Mouse (Mus musculus) kidney, postnatal 0 days (tissue): ENCODE data around the gene C2. TPM values are rescaled to one million over a fixed set of nuclear protein-coding genes. Genes with fewer than 3 reads are reported as not detected.

Experiments
- ATAC-seq: fragments of 200-750 bp; cut with Nextera tagmentation; replicated peaks from 2 replicates; pipeline ENCODE4 v1.8.0; 2017; ENCODE audit warnings: low read depth, moderate number of reproducible peaks, moderate TSS enrichment, moderate library complexity; ENCODE audit not compliant: low FRiP score
- DNase-seq: peaks from one replicate; pipeline ENCODE4 v3.0.0-alpha.2; 2016; ENCODE audit warnings: low spot score
- H3K27ac ChIP-seq: fragments of 300-500 bp; sonication (generic); 2 replicates; pipeline ENCODE4 v1.5.1; 2014; ENCODE audit warnings: mild to moderate bottlenecking
- H3K27me3 ChIP-seq: fragments of 300-500 bp; sonication (generic); 2 replicates; pipeline ENCODE4 v1.6.1; 2014; ENCODE audit warnings: low read length, mixed read lengths; ENCODE audit not compliant: insufficient read depth
- H3K36me3 ChIP-seq: fragments of 300-500 bp; sonication (generic); 2 replicates; pipeline ENCODE4 v1.6.1; 2014; ENCODE audit warnings: low read length, mixed read lengths; ENCODE audit not compliant: insufficient read depth
- H3K4me1 ChIP-seq: fragments of 300-500 bp; sonication (generic); replicated peaks from 2 replicates; pipeline ENCODE4 v1.6.1; 2014; ENCODE audit warnings: antibody characterized with exemption, low read length, mixed read lengths; ENCODE audit not compliant: insufficient read depth
- H3K4me2 ChIP-seq: fragments of 300-500 bp; sonication (generic); 2 replicates; pipeline ENCODE4 v1.6.1; 2014; ENCODE audit warnings: mild to moderate bottlenecking, low read length, moderate library complexity, mixed read lengths
- H3K4me3 ChIP-seq: fragments of 300-500 bp; sonication (generic); replicated peaks from 2 replicates; pipeline ENCODE4 v1.5.1; 2014; ENCODE audit warnings: low read depth, low read length
- H3K9ac ChIP-seq: fragments of 300-500 bp; sonication (generic); 2 replicates; pipeline ENCODE4 v1.6.1; 2014; ENCODE audit warnings: low read depth, low read length
- H3K9me3 ChIP-seq: fragments of 300-500 bp; sonication (generic); replicated peaks from 2 replicates; pipeline ENCODE4 v1.6.1; 2016; ENCODE audit warnings: low read length, inconsistent platforms, mixed read lengths
- CTCF ChIP-seq: IDR thresholded peaks from 2 replicates; pipeline ENCODE4 v1.5.1; 2016; ENCODE audit warnings: antibody characterized with exemption, low read depth, mild to moderate bottlenecking, moderate library complexity
- WGBS: fragments of 180-500 bp; shearing (Covaris S2); extraction: QIAGEN DNeasy Blood & Tissue Kit; methylation state at CpG from one replicate; pipeline ENCODE4 v1.1.7; 2014; 5-methylcytosine and 5-hydroxymethylcytosine counted together
- polyA plus RNA-seq: library from polyadenylated mRNA; unstranded; fragments of >200 nt; fragmentation: Nextera tagmentation; extraction: Ambion mirVana; gene quantifications from 2 replicates; pipeline ENCODE4 v1.2.1, GENCODE M21; 2015

Gene C2
- polyA plus RNA-seq, 1 experiment from 2014 or later, result 7.4 TPM

GRCm38 (mm10) chr17:34885615-34886014, 12.4 kb downstream of the C2 start:
- H3K9me3 ChIP-seq, result no peaks in the 10 kb centered on the region
- H3K9ac ChIP-seq, result no peak overlapping the region
- DNase-seq (peak; percentile 22), ATAC-seq (no peak)
- no peak for TF ChIP-seq CTCF
- H3K27me3 ChIP-seq, result no peaks in the 10 kb centered on the region
- H3K36me3 ChIP-seq, result no peaks in the 10 kb centered on the region
- H3K4me1 ChIP-seq, result 0 out of 2 replicates have a peak, but pooled peaks cover 4% of the 10 kb centered on the region
- no peak overlapping the region for H3K27ac ChIP-seq
- no peak overlapping the region for H3K4me2 ChIP-seq
- H3K4me3 ChIP-seq, result no peak overlapping the region
- 71% methylated on average over 3 of the region's 3 CpGs for WGBS

- DNase-seq (no peak), ATAC-seq (no peak)
- no peaks in the 10 kb centered on the region for H3K27me3 ChIP-seq
- WGBS, result 89% methylated on average over 6 of the region's 6 CpGs
- no peak overlapping the region for H3K4me2 ChIP-seq
- TF ChIP-seq CTCF, result no peak
- no peak overlapping the region for H3K9ac ChIP-seq
- no peaks in the 10 kb centered on the region for H3K36me3 ChIP-seq
- H3K27ac ChIP-seq, result no peak overlapping the region
- H3K9me3 ChIP-seq, result no peaks in the 10 kb centered on the region
- no peak overlapping the region for H3K4me3 ChIP-seq
- H3K4me1 ChIP-seq, result 0 out of 2 replicates have a peak, but pooled peaks cover 4% of the 10 kb centered on the region
Measured at GRCm38 (mm10) chr17:34884704-34885103, 13.4 kb downstream of the C2 start.

GRCm38 (mm10) chr17:34883332-34883731, 14.7 kb downstream of the C2 start:
- Histone ChIP-seq H3K36me3 (no peaks in the 10 kb centered on the region), H3K27ac (no peak overlapping the region), H3K4me3 (no peak overlapping the region), H3K9me3 (no peaks in the 10 kb centered on the region), H3K4me1 (0 out of 2 replicates have a peak, but pooled peaks cover 4% of the 10 kb centered on the region), H3K9ac (no peak overlapping the region), H3K4me2 (no peak overlapping the region), H3K27me3 (no peaks in the 10 kb centered on the region)
- no peak for DNase-seq
- peak; percentile 31; the same call in 1 of the 2 replicates for TF ChIP-seq CTCF
- ATAC-seq, result no peak
- 65% methylated on average over 3 of the region's 3 CpGs for WGBS

GRCm38 (mm10) chr17:34881683-34882310, 16.3 kb downstream of the C2 start, which contains the start of gene Gm20547:
Gene Gm20547, minus strand, starts transcription at chr17:34882042.
- DNase-seq, result no peak
- H3K4me3 ChIP-seq, result no peak within 1 kb of the TSS
- no peak for ATAC-seq

GRCm38 (mm10) chr17:34881166-34881565, 16.9 kb downstream of the C2 start:
- Histone ChIP-seq H3K4me1 (0 out of 2 replicates have a peak, but pooled peaks cover 4% of the 10 kb centered on the region), H3K4me3 (no peak overlapping the region), H3K9me3 (no peaks in the 10 kb centered on the region), H3K36me3 (no peaks in the 10 kb centered on the region), H3K9ac (no peak overlapping the region), H3K4me2 (no peak overlapping the region), H3K27me3 (no peaks in the 10 kb centered on the region), H3K27ac (no peak overlapping the region)
- no peak for TF ChIP-seq CTCF
- no peak for ATAC-seq
- DNase-seq, result no peak

More at GRCm38 (mm10) chr17:34881683-34882310, 16.3 kb downstream of the C2 start, which contains the start of gene Gm20547:
- no peaks in the 10 kb centered on the region for H3K27me3 ChIP-seq
- WGBS, result 6% methylated on average over 15 of the region's 15 CpGs
- 0 out of 2 replicates have a peak, but pooled peaks cover 4% of the 10 kb centered on the region for H3K4me1 ChIP-seq
- H3K9ac ChIP-seq, result 0 out of 2 replicates have a peak within 1 kb of the TSS, but pooled peaks have one; percentile 14
- H3K4me2 ChIP-seq, result peak within 1 kb of the TSS; percentile 30
- H3K36me3 ChIP-seq, result no peaks in the 10 kb centered on the region
- H3K9me3 ChIP-seq, result no peaks in the 10 kb centered on the region
- no peak within 1 kb of the TSS for H3K27ac ChIP-seq
- no peak for TF ChIP-seq CTCF

- no peak within 1 kb of the TSS for H3K4me3 ChIP-seq
- TF ChIP-seq CTCF, result no peak
- no peak within 1 kb of the TSS for H3K9ac ChIP-seq
- H3K36me3 ChIP-seq, result no peaks in the 10 kb centered on the region
- WGBS, result 55% methylated on average over 11 of the region's 11 CpGs
- H3K27me3 ChIP-seq, result no peaks in the 10 kb centered on the region
- H3K4me1 ChIP-seq, result 0 out of 2 replicates have a peak, but pooled peaks cover 4% of the 10 kb centered on the region
- ATAC-seq (no peak), DNase-seq (no peak)
- H3K27ac ChIP-seq, result no peak within 1 kb of the TSS
- H3K4me2 ChIP-seq, result no peak within 1 kb of the TSS
- no peaks in the 10 kb centered on the region for H3K9me3 ChIP-seq
Measured at GRCm38 (mm10) chr17:34879336-34879879, 18.7 kb downstream of the C2 start, which contains the start of gene Zbtb12. Gene Zbtb12, plus strand, starts transcription at chr17:34879483.
